Mouse (Mus musculus) neural tube, embryonic 15.5 days (tissue): ENCODE measurements around the gene Tbl1xr1. TPM values are rescaled to one million over a fixed set of nuclear protein-coding genes. Genes with fewer than 3 reads are reported as not detected.

Source experiments
- ATAC-seq: fragments of 200-750 bp; cut with Nextera tagmentation; 2 replicates; pipeline ENCODE4 v1.8.0; 2017; ENCODE audit warnings: mild to moderate bottlenecking, moderate TSS enrichment, moderate library complexity; ENCODE audit not compliant: low FRiP score
- H3K27ac ChIP-seq: fragments of 300-500 bp; sonication (generic); replicated peaks from 2 replicates; pipeline ENCODE4 v1.5.1; 2015; ENCODE audit warnings: mild to moderate bottlenecking, inconsistent platforms
- H3K27me3 ChIP-seq: fragments of 300-500 bp; sonication (generic); replicated peaks from 2 replicates; pipeline ENCODE4 v1.6.1; 2015; ENCODE audit warnings: inconsistent platforms
- H3K36me3 ChIP-seq: fragments of 300-500 bp; sonication (generic); 2 replicates; pipeline ENCODE4 v1.6.1; 2015; ENCODE audit warnings: inconsistent platforms
- H3K4me1 ChIP-seq: fragments of 300-500 bp; sonication (generic); 2 replicates; pipeline ENCODE4 v1.6.1; 2015; ENCODE audit warnings: inconsistent platforms
- H3K4me2 ChIP-seq: fragments of 300-500 bp; sonication (generic); 2 replicates; pipeline ENCODE4 v1.6.1; 2015; ENCODE audit warnings: inconsistent platforms, mild to moderate bottlenecking, moderate library complexity
- H3K4me3 ChIP-seq: fragments of 300-500 bp; sonication (generic); replicated peaks from 2 replicates; pipeline ENCODE4 v1.5.1; 2015; ENCODE audit warnings: mild to moderate bottlenecking, inconsistent platforms
- H3K9ac ChIP-seq: fragments of 300-500 bp; sonication (generic); replicated peaks from 2 replicates; pipeline ENCODE4 v1.6.1; 2015; ENCODE audit warnings: mild to moderate bottlenecking, inconsistent platforms
- H3K9me3 ChIP-seq: fragments of 300-500 bp; sonication (generic); replicated peaks from 2 replicates; pipeline ENCODE4 v1.6.1; 2016; ENCODE audit warnings: inconsistent platforms
- WGBS: fragments of 180-500 bp; shearing (Covaris S2); methylation state at CpG from one replicate; pipeline ENCODE4 v1.1.7; 2015; ENCODE audit warnings: mixed read lengths; 5-methylcytosine and 5-hydroxymethylcytosine counted together
- polyA plus RNA-seq: library from polyadenylated mRNA; unstranded; fragments of >200 nt; fragmentation: Nextera tagmentation; extraction: Ambion mirVana; gene quantifications from 2 replicates; pipeline ENCODE4 v1.2.1, GENCODE M21; 2015

Gene Tbl1xr1
- polyA plus RNA-seq, 1 experiment from 2014 or later, result 16.1 TPM

DNA sequence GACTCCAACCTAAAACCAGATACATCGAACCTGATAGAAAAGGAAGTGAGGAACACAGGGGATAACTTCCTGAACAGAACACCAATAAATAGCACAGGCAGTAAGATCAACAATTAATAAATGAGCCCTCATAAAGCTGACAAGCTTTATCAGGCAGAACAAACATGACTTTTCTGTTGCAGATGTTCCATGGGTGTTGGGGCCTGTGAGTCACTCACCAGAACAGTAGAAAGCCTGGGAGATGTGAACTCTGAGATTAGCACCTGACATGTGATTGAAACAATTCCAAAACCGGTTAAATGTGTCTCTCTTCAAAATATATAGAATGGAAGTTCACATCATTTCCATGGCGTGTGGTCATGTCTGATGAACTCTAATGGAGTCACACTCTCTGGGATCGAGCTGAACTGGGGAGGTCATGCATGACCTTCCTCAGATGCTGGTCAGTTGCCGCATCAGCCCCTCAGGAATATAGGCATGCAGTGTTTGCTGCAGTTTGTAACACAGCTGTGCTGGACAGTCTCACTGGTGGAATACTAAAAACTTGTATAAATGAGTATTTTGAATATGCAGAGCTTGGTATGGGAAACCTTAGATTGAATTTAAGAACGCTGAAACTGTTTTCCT lies 72.0 kb downstream of the Tbl1xr1 start:
- H3K36me3 ChIP-seq, result no peaks in the 10 kb centered on the region
- no peak overlapping the region for H3K4me2 ChIP-seq
- ATAC-seq, result no peak
- H3K4me1 ChIP-seq, result no peaks in the 10 kb centered on the region
- H3K27me3 ChIP-seq, result no peaks in the 10 kb centered on the region
- WGBS, result 86% methylated on average over 6 of the region's 6 CpGs
- H3K9ac ChIP-seq, result no peak overlapping the region
- no peaks in the 10 kb centered on the region for H3K9me3 ChIP-seq
- H3K4me3 ChIP-seq, result no peak overlapping the region
- H3K27ac ChIP-seq, result no peak overlapping the region

GRCm38 (mm10) chr3:22150872-22151530 lies 74.5 kb downstream of the Tbl1xr1 start:
- no peak overlapping the region for H3K27ac ChIP-seq
- H3K27me3 ChIP-seq, result no peaks in the 10 kb centered on the region
- H3K4me3 ChIP-seq, result no peak overlapping the region
- H3K36me3 ChIP-seq, result no peaks in the 10 kb centered on the region
- WGBS, result 94% methylated on average over 5 of the region's 5 CpGs
- ATAC-seq, result no peak
- H3K9me3 ChIP-seq, result no peaks in the 10 kb centered on the region
- H3K4me2 ChIP-seq, result no peak overlapping the region
- H3K4me1 ChIP-seq, result no peaks in the 10 kb centered on the region
- H3K9ac ChIP-seq, result no peak overlapping the region

DNA sequence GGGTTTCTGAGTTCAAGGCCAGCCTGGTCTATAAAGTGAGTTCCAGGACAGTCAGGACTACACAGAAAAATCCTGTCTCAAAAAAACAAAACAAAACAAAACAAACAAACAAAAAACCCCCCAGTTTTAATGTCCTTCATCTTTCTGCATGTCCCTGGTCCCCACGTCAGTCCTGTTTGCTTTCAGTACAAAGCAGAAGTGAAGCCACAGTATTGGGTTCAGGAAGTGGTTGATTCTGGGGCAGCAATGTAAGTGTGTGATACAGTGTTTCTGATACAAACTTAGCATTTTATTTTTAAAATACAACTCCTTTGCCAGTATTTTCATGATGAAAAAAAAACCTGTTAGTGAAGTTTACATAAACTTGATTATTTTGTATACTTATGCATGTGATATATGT lies 76.3 kb downstream of the Tbl1xr1 start:
- 91% methylated on average over 1 of the region's 1 CpGs for WGBS
- H3K4me2 ChIP-seq, result no peak overlapping the region
- no peak overlapping the region for H3K27ac ChIP-seq
- H3K9me3 ChIP-seq, result no peaks in the 10 kb centered on the region; the same call in 1 of the 2 replicates
- H3K27me3 ChIP-seq, result no peaks in the 10 kb centered on the region
- H3K9ac ChIP-seq, result no peak overlapping the region
- no peaks in the 10 kb centered on the region for H3K4me1 ChIP-seq
- H3K4me3 ChIP-seq, result no peak overlapping the region
- H3K36me3 ChIP-seq, result no peaks in the 10 kb centered on the region
- no peak for ATAC-seq

DNA sequence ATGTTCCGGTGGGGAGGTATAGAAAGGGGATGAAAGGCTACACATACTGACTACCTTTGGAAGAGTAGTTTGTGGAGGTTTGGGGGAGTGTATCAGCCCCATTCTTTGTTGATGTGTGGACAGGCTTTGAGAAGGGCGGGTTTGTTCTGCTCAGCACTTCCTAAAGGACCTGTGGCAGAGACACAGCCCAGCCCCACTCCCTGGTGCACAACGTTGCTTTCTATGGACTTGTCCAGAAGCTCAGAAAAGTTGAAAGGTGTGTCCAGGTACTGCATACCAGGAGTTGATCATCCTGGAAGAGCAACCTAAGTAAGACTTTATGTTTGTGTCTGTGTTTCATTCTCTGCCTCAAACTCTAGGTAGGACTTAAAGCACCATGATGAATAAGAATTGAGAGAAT lies 78.1 kb downstream of the Tbl1xr1 start:
- Histone ChIP-seq H3K9me3 (no peaks in the 10 kb centered on the region; the same call in 1 of the 2 replicates), H3K36me3 (no peaks in the 10 kb centered on the region), H3K4me3 (no peak overlapping the region), H3K27me3 (no peaks in the 10 kb centered on the region), H3K4me2 (no peak overlapping the region), H3K9ac (no peak overlapping the region), H3K27ac (no peak overlapping the region), H3K4me1 (no peaks in the 10 kb centered on the region)
- no peak for ATAC-seq
- WGBS, result 97% methylated on average over 3 of the region's 3 CpGs

- WGBS, result 62% methylated on average over 2 of the region's 2 CpGs
- no peaks in the 10 kb centered on the region for H3K4me1 ChIP-seq
- no peak overlapping the region for H3K4me3 ChIP-seq
- H3K4me2 ChIP-seq, result no peak overlapping the region
- no peak overlapping the region for H3K27ac ChIP-seq
- no peak overlapping the region for H3K9ac ChIP-seq
- no peaks in the 10 kb centered on the region for H3K27me3 ChIP-seq
- ATAC-seq, result no peak
- H3K36me3 ChIP-seq, result no peaks in the 10 kb centered on the region
- no peaks in the 10 kb centered on the region; the same call in 1 of the 2 replicates for H3K9me3 ChIP-seq
Observed at GRCm38 (mm10) chr3:22156397-22156796, 79.9 kb downstream of the Tbl1xr1 start.

- Histone ChIP-seq H3K27me3 (no peaks in the 10 kb centered on the region), H3K9me3 (no peaks in the 10 kb centered on the region), H3K36me3 (no peaks in the 10 kb centered on the region), H3K4me2 (no peak overlapping the region), H3K27ac (no peak overlapping the region), H3K4me3 (no peak overlapping the region), H3K9ac (no peak overlapping the region), H3K4me1 (no peaks in the 10 kb centered on the region)
- 98% methylated on average over 3 of the region's 3 CpGs for WGBS
- no peak for ATAC-seq
Observed at GRCm38 (mm10) chr3:22162948-22163347, 86.5 kb downstream of the Tbl1xr1 start.

- no peak overlapping the region for H3K9ac ChIP-seq
- no peak overlapping the region for H3K4me3 ChIP-seq
- no peak overlapping the region for H3K4me2 ChIP-seq
- no peaks in the 10 kb centered on the region for H3K4me1 ChIP-seq
- ATAC-seq, result no peak
- no peaks in the 10 kb centered on the region for H3K9me3 ChIP-seq
- WGBS, result 98% methylated on average over 2 of the region's 2 CpGs
- no peak overlapping the region for H3K27ac ChIP-seq
- no peaks in the 10 kb centered on the region for H3K36me3 ChIP-seq
- no peaks in the 10 kb centered on the region for H3K27me3 ChIP-seq
Observed at GRCm38 (mm10) chr3:22167856-22168255, 91.4 kb downstream of the Tbl1xr1 start.

- Histone ChIP-seq H3K4me3 (no peak overlapping the region), H3K4me2 (no peak overlapping the region), H3K9me3 (no peaks in the 10 kb centered on the region), H3K4me1 (no peaks in the 10 kb centered on the region), H3K27ac (no peak overlapping the region), H3K9ac (no peak overlapping the region), H3K36me3 (no peaks in the 10 kb centered on the region), H3K27me3 (no peaks in the 10 kb centered on the region)
- WGBS, result 89% methylated on average over 4 of the region's 4 CpGs
- ATAC-seq, result no peak
Observed at GRCm38 (mm10) chr3:22168432-22168831, 92.0 kb downstream of the Tbl1xr1 start.

DNA sequence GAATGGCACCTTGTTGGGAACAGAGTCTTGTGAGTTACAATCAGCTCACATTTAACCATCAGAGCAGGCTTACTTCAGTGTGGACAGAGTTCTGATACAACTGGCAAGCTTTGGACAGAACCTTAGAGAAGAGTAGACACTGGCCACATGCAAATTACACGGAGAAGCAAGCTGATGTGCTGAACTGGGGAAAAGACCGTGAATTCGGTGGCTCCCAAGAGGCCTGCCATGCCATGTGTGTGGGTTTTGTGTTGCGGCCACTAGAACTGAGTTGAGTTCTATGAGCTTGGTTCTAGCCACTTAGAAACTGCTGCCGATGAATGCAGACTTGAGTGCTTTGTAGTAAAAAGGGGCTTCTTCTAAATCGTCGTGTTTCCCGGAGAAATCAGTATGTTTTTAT lies 95.1 kb downstream of the Tbl1xr1 start:
- H3K36me3 ChIP-seq, result no peaks in the 10 kb centered on the region
- no peak for ATAC-seq
- no peaks in the 10 kb centered on the region for H3K9me3 ChIP-seq
- no peak overlapping the region for H3K4me3 ChIP-seq
- H3K4me1 ChIP-seq, result 0 out of 2 replicates have a peak, but pooled peaks cover 3% of the 10 kb centered on the region
- no peak overlapping the region for H3K4me2 ChIP-seq
- no peak overlapping the region for H3K27ac ChIP-seq
- H3K9ac ChIP-seq, result no peak overlapping the region
- WGBS, result 88% methylated on average over 8 of the region's 8 CpGs
- no peaks in the 10 kb centered on the region for H3K27me3 ChIP-seq

DNA sequence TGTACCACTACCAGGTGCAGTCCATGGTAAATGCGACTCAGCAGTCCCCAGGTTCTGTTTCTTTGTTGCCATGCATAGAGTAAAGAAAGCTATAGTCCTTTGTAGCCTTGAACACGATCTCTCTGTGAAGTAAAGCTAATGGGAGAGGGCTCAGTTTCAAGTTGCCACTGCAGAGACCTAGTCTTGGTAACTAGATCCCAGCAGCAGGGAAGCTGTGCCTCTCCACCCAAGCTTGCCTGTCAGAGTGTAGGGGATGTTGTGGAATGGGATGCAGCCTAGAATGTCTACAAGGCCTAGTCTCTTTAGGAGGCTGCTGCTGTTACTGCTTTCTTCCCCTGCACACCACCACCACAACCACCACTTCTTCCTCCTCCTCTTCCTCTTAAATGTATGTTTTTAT lies 96.0 kb downstream of the Tbl1xr1 start:
- Histone ChIP-seq H3K36me3 (no peaks in the 10 kb centered on the region), H3K9ac (no peak overlapping the region), H3K4me1 (0 out of 2 replicates have a peak, but pooled peaks cover 3% of the 10 kb centered on the region), H3K27me3 (no peaks in the 10 kb centered on the region), H3K27ac (no peak overlapping the region), H3K4me3 (no peak overlapping the region), H3K4me2 (no peak overlapping the region), H3K9me3 (no peaks in the 10 kb centered on the region)
- no peak for ATAC-seq
- 72% methylated on average over 2 of the region's 2 CpGs for WGBS

DNA sequence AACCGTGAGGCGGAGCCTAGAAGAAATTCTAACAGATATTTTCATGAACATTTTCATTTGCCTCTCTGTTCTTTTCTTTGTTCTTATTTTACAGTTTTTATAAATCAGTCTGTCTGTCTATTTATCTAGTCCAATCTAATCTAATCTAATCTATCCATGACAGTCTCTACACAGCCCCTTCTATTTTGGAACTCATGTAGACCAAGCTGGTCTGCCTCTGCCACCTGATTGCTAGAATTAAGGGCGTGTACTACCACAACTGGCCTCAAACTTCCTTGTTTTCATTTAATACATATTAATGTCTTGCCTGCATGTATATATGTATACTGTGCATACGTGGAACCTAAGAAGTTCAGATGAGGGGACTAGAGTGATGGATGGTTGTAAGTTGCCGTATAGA lies 96.7 kb downstream of the Tbl1xr1 start:
- no peak for ATAC-seq
- Histone ChIP-seq H3K4me3 (no peak overlapping the region), H3K4me2 (no peak overlapping the region), H3K9me3 (no peaks in the 10 kb centered on the region), H3K27ac (no peak overlapping the region), H3K36me3 (no peaks in the 10 kb centered on the region), H3K27me3 (no peaks in the 10 kb centered on the region), H3K9ac (no peak overlapping the region), H3K4me1 (0 out of 2 replicates have a peak, but pooled peaks cover 3% of the 10 kb centered on the region)
- 88% methylated on average over 5 of the region's 5 CpGs for WGBS

GRCm38 (mm10) chr3:22174232-22174631 lies 97.8 kb downstream of the Tbl1xr1 start:
- no peak for ATAC-seq
- no peaks in the 10 kb centered on the region for H3K9me3 ChIP-seq
- 72% methylated on average over 4 of the region's 4 CpGs for WGBS
- 0 out of 2 replicates have a peak, but pooled peaks cover 3% of the 10 kb centered on the region for H3K4me1 ChIP-seq
- H3K4me2 ChIP-seq, result no peak overlapping the region
- H3K36me3 ChIP-seq, result no peaks in the 10 kb centered on the region
- H3K27ac ChIP-seq, result no peak overlapping the region
- H3K27me3 ChIP-seq, result no peaks in the 10 kb centered on the region
- no peak overlapping the region for H3K9ac ChIP-seq
- H3K4me3 ChIP-seq, result no peak overlapping the region
